10 mouse cellular contexts compared by ENCODE assay signal in the genomic region with DNA sequence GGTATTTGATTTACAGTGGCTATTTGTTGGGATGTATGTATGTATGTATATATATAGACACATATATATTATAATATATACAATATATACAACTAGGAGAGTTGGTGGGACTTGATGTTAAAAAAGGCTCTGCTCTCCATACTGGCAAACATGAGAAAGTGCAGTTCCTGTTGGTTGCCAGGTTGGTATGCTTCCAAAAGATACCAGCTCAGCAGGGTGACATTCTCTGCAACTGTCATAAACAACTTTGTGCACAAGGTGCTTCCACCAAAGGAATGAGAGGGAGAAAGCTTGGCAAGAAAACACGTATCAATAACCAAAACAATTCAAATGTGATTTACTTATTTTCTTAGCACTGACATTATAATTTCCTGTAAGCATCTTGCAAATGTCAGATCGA.
"Had no signal": no experiment of that assay in that cellular context is flagged by ENCODE, and none has a peak within 500 bp of the region (broad histone marks: within the 10 kb centered on the region; RNA-seq: fewer than 3 reads in every experiment).

No protein-coding gene starts in this region.

- H3K27ac ChIP-seq: left cerebral cortex, adult 2 months; limb, embryonic 10.5 days; liver, embryonic 15.5 days; midbrain, embryonic 15.5 days; neural tube, embryonic 13.5 days had no signal

- DNase-seq: kidney, postnatal 25 days; lung, adult 2 months; lung, postnatal 36 days; right cerebral cortex, postnatal 14 days; thymus, postnatal 36 days had no signal

- H3K9ac ChIP-seq: liver, embryonic 15.5 days; midbrain, embryonic 15.5 days; neural tube, embryonic 13.5 days had no signal

- H3K27me3 ChIP-seq: liver, embryonic 15.5 days; midbrain, embryonic 15.5 days; neural tube, embryonic 13.5 days had no signal

- H3K4me3 ChIP-seq: left cerebral cortex, adult 2 months; limb, embryonic 10.5 days; liver, embryonic 15.5 days; midbrain, embryonic 15.5 days; neural tube, embryonic 13.5 days had no signal

- H3K4me1 ChIP-seq: liver, embryonic 15.5 days had no signal

- H3K36me3 ChIP-seq: liver, embryonic 15.5 days had no signal
